Mouse (Mus musculus) MEL (cell line): ENCODE measurements around the gene Schip1. TPM values are rescaled to one million over a fixed set of nuclear protein-coding genes. Genes with fewer than 3 reads are reported as not detected.

ENCODE experiments used
- DNase-seq: peaks from one replicate; pipeline ENCODE4 v3.0.0; 2011; ENCODE audit warnings: low read depth, low spot score
- H3K27ac ChIP-seq: 2 replicates; pipeline ENCODE4 v1.5.1; 2012; ENCODE audit warnings: low read depth, mild to moderate bottlenecking, control low read depth, low read length, moderate library complexity; ENCODE audit not compliant: control insufficient read depth
- H3K27me3 ChIP-seq, 2 experiments: fragments of 150-350 bp in 1 of 2; sonication (generic) in 1 of 2; 2 replicates each; pipeline ENCODE4 v1.6.1; 2012; ENCODE audit warnings: low read length in 2 of 2, mild to moderate bottlenecking in 2 of 2, improper control_type of control experiment in 1 of 2, moderate library complexity in 1 of 2; ENCODE audit not compliant: insufficient read depth in 2 of 2, control insufficient read depth in 1 of 2
- H3K36me3 ChIP-seq, 2 experiments: 2 replicates each; pipeline ENCODE4 v1.6.1; 2012 to 2014; ENCODE audit warnings: low read length in 2 of 2, improper control_type of control experiment in 1 of 2, inconsistent platforms in 1 of 2, mild to moderate bottlenecking in 1 of 2; ENCODE audit not compliant: insufficient read depth in 2 of 2, control insufficient read depth in 1 of 2
- H3K4me1 ChIP-seq, 2 experiments: fragments of 150-350 bp in 1 of 2; sonication (generic) in 1 of 2; 2 replicates each; pipeline ENCODE4 v1.6.1; 2012; ENCODE audit warnings: low read length in 2 of 2, improper control_type of control experiment in 1 of 2, mild to moderate bottlenecking in 1 of 2; ENCODE audit not compliant: insufficient read depth in 2 of 2, control insufficient read depth in 1 of 2
- H3K4me3 ChIP-seq, 2 experiments: fragments of 150-350 bp in 1 of 2; sonication (generic) in 1 of 2; 2 replicates each; pipeline ENCODE4 v1.5.1; 2012; ENCODE audit warnings: low read depth in 2 of 2, low read length in 2 of 2, mild to moderate bottlenecking in 2 of 2, moderate library complexity in 2 of 2, control low read depth in 1 of 2, improper control_type of control experiment in 1 of 2; ENCODE audit not compliant: control insufficient read depth in 1 of 2, insufficient read depth in 1 of 2
- H3K79me2 ChIP-seq: 2 replicates; pipeline ENCODE4 v1.6.1; 2012; ENCODE audit warnings: mild to moderate bottlenecking, low read length, moderate library complexity; ENCODE audit not compliant: control insufficient read depth, poor library complexity, insufficient read depth
- H3K9ac ChIP-seq: 2 replicates; pipeline ENCODE4 v1.6.1; 2012; ENCODE audit warnings: low read depth, mild to moderate bottlenecking, control low read depth, low read length, moderate library complexity; ENCODE audit not compliant: control insufficient read depth, poor library complexity, severe bottlenecking
- H3K9me3 ChIP-seq: fragments of 150-350 bp; sonication (generic); replicated peaks from 2 replicates; pipeline ENCODE4 v1.6.1; 2012; ENCODE audit warnings: mild to moderate bottlenecking, low read length, improper control_type of control experiment, moderate library complexity; ENCODE audit not compliant: insufficient read depth
- CHD1 ChIP-seq: IDR thresholded peaks from 2 replicates; pipeline ENCODE4 v1.6.1; 2012; ENCODE audit warnings: low read depth, mild to moderate bottlenecking, inconsistent platforms, low read length, improper control_type of control experiment
- CTCF ChIP-seq, 3 experiments: IDR thresholded peaks in 2 of 3; conservative IDR thresholded peaks in 1 of 3; 2 replicates each; pipeline ENCODE4 v1.5.1; 2011 to 2012; ENCODE audit warnings: low read length in 3 of 3, low read depth in 2 of 3, mild to moderate bottlenecking in 2 of 3, improper control_type of control experiment in 1 of 3, inconsistent platforms in 1 of 3, mixed read lengths in 1 of 3, moderate library complexity in 1 of 3; ENCODE audit not compliant: control insufficient read depth in 1 of 3, insufficient read depth in 1 of 3, poor library complexity in 1 of 3, severe bottlenecking in 1 of 3
- E2F4 ChIP-seq: IDR thresholded peaks from 2 replicates; pipeline ENCODE4 v1.6.1; 2011; ENCODE audit warnings: low read depth, low read length, improper control_type of control experiment, borderline replicate concordance
- ELF1 ChIP-seq: IDR thresholded peaks from 2 replicates; pipeline ENCODE4 v1.6.1; 2014; ENCODE audit warnings: low read depth, mild to moderate bottlenecking, inconsistent platforms, low read length, improper control_type of control experiment, moderate library complexity
- GABPA ChIP-seq: IDR thresholded peaks from 2 replicates; pipeline ENCODE4 v1.6.1; 2012; ENCODE audit warnings: low read depth, mild to moderate bottlenecking, inconsistent platforms, low read length, improper control_type of control experiment, moderate library complexity
- GATA1 ChIP-seq: IDR thresholded peaks from 2 replicates; pipeline ENCODE4 v1.6.1; 2011; ENCODE audit warnings: low read depth, low read length, improper control_type of control experiment
- HCFC1 ChIP-seq: IDR thresholded peaks from 2 replicates; pipeline ENCODE4 v1.6.1; 2012; ENCODE audit warnings: low read depth, mild to moderate bottlenecking, inconsistent platforms, low read length, improper control_type of control experiment, moderate library complexity
- JUND ChIP-seq: IDR thresholded peaks from 2 replicates; pipeline ENCODE4 v1.6.1; 2011; ENCODE audit warnings: low read depth, mild to moderate bottlenecking, improper control_type of control experiment, low read length
- MAZ ChIP-seq: IDR thresholded peaks from 2 replicates; pipeline ENCODE4 v1.6.1; 2012; ENCODE audit warnings: low read depth, mild to moderate bottlenecking, inconsistent platforms, low read length, improper control_type of control experiment
- MXI1 ChIP-seq: IDR thresholded peaks from 2 replicates; pipeline ENCODE4 v1.6.1; 2011; ENCODE audit warnings: mild to moderate bottlenecking, low read depth, low read length, improper control_type of control experiment
- POLR2A ChIP-seq, 2 experiments: IDR thresholded peaks; 2 replicates each; pipeline ENCODE4 v1.6.1; 2011 to 2012; ENCODE audit warnings: low read length in 2 of 2, mild to moderate bottlenecking in 2 of 2, control low read depth in 1 of 2, improper control_type of control experiment in 1 of 2, low read depth in 1 of 2, moderate library complexity in 1 of 2; ENCODE audit not compliant: control insufficient read depth in 1 of 2, insufficient read depth in 1 of 2, poor library complexity in 1 of 2
- POLR2AphosphoS2 ChIP-seq: IDR thresholded peaks from 2 replicates; pipeline ENCODE4 v1.6.1; 2011; ENCODE audit warnings: low read length, improper control_type of control experiment
- RCOR1 ChIP-seq: IDR thresholded peaks from 2 replicates; pipeline ENCODE4 v1.6.1; 2012; ENCODE audit warnings: low read depth, mild to moderate bottlenecking, inconsistent platforms, low read length, improper control_type of control experiment
- TCF12 ChIP-seq: IDR thresholded peaks from 2 replicates; pipeline ENCODE4 v1.6.1; 2014; ENCODE audit warnings: low read depth, mild to moderate bottlenecking, inconsistent platforms, low read length, improper control_type of control experiment, moderate library complexity
- USF2 ChIP-seq, 2 experiments: IDR thresholded peaks; 2 replicates each; pipeline ENCODE4 v1.6.1; 2011 to 2012; ENCODE audit warnings: improper control_type of control experiment in 2 of 2, low read length in 2 of 2, borderline replicate concordance in 1 of 2, inconsistent platforms in 1 of 2, low read depth in 1 of 2, mild to moderate bottlenecking in 1 of 2; ENCODE audit not compliant: insufficient read depth in 1 of 2
- ZKSCAN1 ChIP-seq: IDR thresholded peaks from 2 replicates; pipeline ENCODE4 v1.6.1; 2012; ENCODE audit warnings: low read depth, mild to moderate bottlenecking, inconsistent platforms, low read length, improper control_type of control experiment, moderate library complexity
- polyA plus RNA-seq, 2 experiments: library from polyadenylated mRNA; stranded (reverse) in 1 of 2; unstranded in 1 of 2; fragments of >175 nt in 1 of 2; fragments of >200 nt in 1 of 2; gene quantifications; 2 replicates each; pipeline versions ENCODE4 v1.2.1 to v1.2.4; 2012; ENCODE audit warnings: low replicate concordance in 2 of 2, low read depth in 1 of 2; ENCODE audit not compliant: insufficient read length in 2 of 2, insufficient read depth in 1 of 2, missing spikeins in 1 of 2
- total RNA-seq: library from RNA; depleted of rRNA; stranded (reverse); fragments of 300-350 nt; gene quantifications from 2 replicates; pipeline ENCODE4 v1.2.3, GENCODE M21; 2012

The Schip1 gene
- total and polyA plus RNA-seq, 3 experiments, result 10.1 to 12.4 TPM; not detected in 1

DNA sequence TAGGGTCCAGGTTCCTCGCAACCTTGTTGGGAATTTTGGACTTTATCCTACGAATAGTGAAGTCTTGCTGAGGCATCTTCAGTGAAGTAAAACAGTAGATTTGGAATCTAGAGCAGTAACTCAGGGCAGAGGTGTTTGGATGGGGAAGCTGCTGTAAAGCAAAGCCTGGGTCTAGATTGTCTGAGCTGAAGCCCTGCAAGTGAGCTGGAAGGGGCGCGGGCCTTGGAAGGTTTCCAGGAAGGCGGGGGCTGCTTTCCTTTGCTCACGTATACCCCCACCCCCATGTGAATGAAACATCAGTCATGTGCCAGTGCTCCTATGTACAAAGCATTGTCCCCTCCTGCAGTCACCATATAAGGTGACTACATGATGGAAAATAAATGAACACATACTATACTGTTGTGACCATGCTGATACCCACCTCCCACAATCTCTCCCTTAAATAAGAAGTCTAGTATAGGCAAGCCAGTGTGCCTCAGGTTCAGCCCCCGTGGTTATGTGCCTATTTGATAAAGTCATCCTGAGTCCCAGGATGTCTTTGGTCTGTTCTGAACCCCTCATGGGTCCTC is 470.6 kb downstream of the Schip1 start:
- DNase-seq, result no peak
- Histone ChIP-seq H3K9me3 (no peaks in the 10 kb centered on the region), H3K27ac (no peak overlapping the region), H3K4me1 (no peaks in the 10 kb centered on the region), H3K9ac (no peak overlapping the region), H3K27me3 (no peaks in the 10 kb centered on the region), H3K79me2 (no peaks in the 10 kb centered on the region), H3K36me3 (no peaks in the 10 kb centered on the region), H3K4me3 (no peak overlapping the region)
- TF ChIP-seq USF2 (IDR thresholded peaks at IDR 0.05; ENCODE audit: borderline replicate concordance in 1 of 2, insufficient read depth in 1 of 2, low read depth in 1 of 2, low read length in 2 of 2), result no peak
- no peak for TF ChIP-seq ZKSCAN1
- TF ChIP-seq GATA1, result no peak

DNA sequence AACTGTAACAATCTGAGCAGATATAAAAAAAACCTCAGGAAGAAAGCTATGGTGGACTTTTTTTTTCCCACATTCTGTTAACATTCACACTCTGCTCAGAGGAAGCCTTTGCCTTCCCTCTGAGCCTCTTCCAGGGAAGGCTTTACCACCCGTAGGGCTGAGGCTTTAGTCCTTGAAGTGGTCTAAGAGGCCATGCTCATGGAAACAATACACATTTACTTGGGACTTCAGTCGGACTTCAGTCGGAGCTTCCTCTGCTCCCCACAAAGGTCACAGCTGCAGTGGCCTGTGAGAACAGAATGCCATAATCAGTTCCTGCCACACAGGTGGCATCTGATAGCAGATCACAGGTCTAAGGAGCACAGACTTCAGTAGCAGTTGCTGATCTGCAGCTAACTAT is 471.5 kb downstream of the Schip1 start:
- Histone ChIP-seq H3K27ac (no peak overlapping the region), H3K79me2 (no peaks in the 10 kb centered on the region), H3K9me3 (no peaks in the 10 kb centered on the region), H3K36me3 (no peaks in the 10 kb centered on the region), H3K27me3 (no peaks in the 10 kb centered on the region), H3K4me1 (no peaks in the 10 kb centered on the region), H3K4me3 (no peak overlapping the region), H3K9ac (no peak overlapping the region)
- TF ChIP-seq E2F4 (no peak), TCF12 (no peak), RCOR1 (no peak), CHD1 (no peak)
- DNase-seq, result no peak

DNA sequence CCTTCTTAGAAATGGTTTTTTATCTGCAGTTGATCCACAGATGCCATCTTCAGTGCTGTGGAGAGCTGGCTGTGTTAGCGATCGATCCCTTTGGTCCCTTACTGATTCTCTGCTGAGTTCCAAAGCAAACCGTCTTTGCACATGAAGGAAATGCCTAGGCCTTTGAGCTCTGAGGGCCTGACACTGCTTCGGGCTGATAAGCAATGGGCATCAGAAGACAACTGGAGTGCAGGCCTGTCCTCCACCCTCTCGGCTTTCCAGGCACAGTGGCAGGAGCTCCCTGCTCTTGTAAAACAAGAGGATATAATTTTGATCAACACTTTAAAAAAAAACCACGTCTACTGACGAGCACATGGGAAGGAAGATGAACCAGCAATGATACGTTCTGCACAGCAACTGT is 477.1 kb downstream of the Schip1 start:
- Histone ChIP-seq H3K27ac (no peak overlapping the region), H3K4me3 (no peak overlapping the region)
- TF ChIP-seq JUND, result no peak
- no peak for TF ChIP-seq GATA1
- no peak for TF ChIP-seq E2F4
- TF ChIP-seq MXI1, result no peak
- no peak for TF ChIP-seq GABPA
- no peak for TF ChIP-seq CTCF (IDR thresholded peaks at IDR 0.05 in 2 of 3, conservative IDR thresholded peaks at IDR 0.05 in 1 of 3; ENCODE audit: control insufficient read depth in 1 of 3, insufficient read depth in 1 of 3, low read depth in 2 of 3, low read length in 3 of 3, poor library complexity in 1 of 3, severe bottlenecking in 1 of 3)
- no peak for TF ChIP-seq RCOR1
- TF ChIP-seq POLR2AphosphoS2, result no peak
- TF ChIP-seq POLR2A (IDR thresholded peaks at IDR 0.05; ENCODE audit: control insufficient read depth in 1 of 2, insufficient read depth in 1 of 2, low read depth in 1 of 2, low read length in 2 of 2, poor library complexity in 1 of 2), result no peak
- no peak for TF ChIP-seq MAZ
- no peak for TF ChIP-seq ELF1
- TF ChIP-seq HCFC1, result no peak
- TF ChIP-seq, all 39 proteins: peak for 0
- H3K36me3 ChIP-seq, result peaks cover 0 to 3% of the 10 kb centered on the region in 2 experiments; a peak in 1 of 4 replicates
- H3K79me2 ChIP-seq, result no peaks in the 10 kb centered on the region; the same call in 1 of the 2 replicates
- no peaks in the 10 kb centered on the region for H3K4me1 ChIP-seq
- DNase-seq, result no peak
- no peaks in the 10 kb centered on the region for H3K9me3 ChIP-seq
- H3K9ac ChIP-seq, result no peak overlapping the region
- H3K27me3 ChIP-seq, result no peaks in the 10 kb centered on the region
